Mouse (Mus musculus): ENCODE data around the gene Prl3d3. TPM values are rescaled to one million over a fixed set of nuclear protein-coding genes. Genes with fewer than 3 reads are reported as not detected.
"Not testable (repeated sequence)": the region's sequence is repeated elsewhere in the genome, so short reads cannot be mapped to it uniquely, and the experiment has no call there.

Gene Prl3d3
- polyA plus RNA-seq (2014; fragmentation: Nextera tagmentation; extraction: Ambion mirVana), result not detected in 2 replicates

DNA sequence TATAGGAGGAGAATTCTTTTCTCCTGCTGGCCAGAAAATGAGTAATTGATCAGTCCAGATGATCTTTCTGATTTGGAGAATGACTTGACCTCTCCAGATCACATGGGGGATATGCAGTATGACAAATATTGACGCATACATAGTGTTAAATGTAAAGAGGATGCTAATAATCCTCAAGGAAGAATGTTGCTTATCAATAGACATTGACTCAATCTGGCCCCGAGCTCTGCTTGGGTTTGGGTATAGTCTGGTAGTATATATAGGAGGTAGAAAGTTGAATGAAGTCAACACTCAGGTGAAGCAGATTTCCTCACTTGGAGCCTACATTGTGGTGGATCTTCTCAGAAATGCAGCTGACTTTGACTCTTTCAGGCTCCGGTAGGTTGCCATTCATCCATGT lies at the start of gene Prl3d3:
Gene Prl3d3 (plus strand): TSS at position 301 of the 400 bp plus-strand sequence.
- not testable (repeated sequence) for H3K36me3 ChIP-seq (ENCODE audit: control insufficient read depth, insufficient read depth, low read length); H3K4me2 ChIP-seq (ENCODE audit: low read length); ATAC-seq; H3K9me3 ChIP-seq (replicated peaks; ENCODE audit: control insufficient read depth, low read length); H3K27ac ChIP-seq (ENCODE audit: low read depth, low read length); H3K9ac ChIP-seq (ENCODE audit: low read length); H3K27me3 ChIP-seq (replicated peaks; ENCODE audit: control insufficient read depth, insufficient read depth, low read length); H3K4me3 ChIP-seq (ENCODE audit: low read depth, low read length); H3K4me1 ChIP-seq (ENCODE audit: control insufficient read depth, insufficient read depth, low read length); DNase-seq (ENCODE audit: low spot score)
- 89% methylated on average over 2 of the region's 3 CpGs for WGBS

DNA sequence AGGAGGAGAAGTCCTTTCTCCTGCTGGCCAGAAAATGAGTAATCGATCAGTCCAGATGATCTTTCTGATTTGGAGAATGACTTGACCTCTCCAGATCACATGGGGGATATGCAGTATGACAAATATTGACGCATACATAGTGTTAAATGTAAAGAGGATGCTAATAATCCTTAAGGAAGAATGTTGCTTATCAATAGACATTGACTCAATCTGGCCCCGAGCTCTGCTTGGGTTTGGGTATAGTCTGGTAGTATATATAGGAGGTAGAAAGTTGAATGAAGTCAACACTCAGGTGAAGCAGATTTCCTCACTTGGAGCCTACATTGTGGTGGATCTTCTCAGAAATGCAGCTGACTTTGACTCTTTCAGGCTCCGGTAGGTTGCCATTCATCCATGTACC lies 35.2 kb upstream of the Prl3d3 start, which contains the start of gene Prl3d2:
Gene Prl3d2 (plus strand): TSS at position 301 of the 400 bp plus-strand sequence.
- H3K36me3 ChIP-seq (ENCODE audit: control insufficient read depth, insufficient read depth, low read length); H3K4me1 ChIP-seq (ENCODE audit: control insufficient read depth, insufficient read depth, low read length); H3K27me3 ChIP-seq (replicated peaks; ENCODE audit: control insufficient read depth, insufficient read depth, low read length); H3K4me3 ChIP-seq (ENCODE audit: low read depth, low read length); DNase-seq (ENCODE audit: low spot score); H3K4me2 ChIP-seq (ENCODE audit: low read length); ATAC-seq; H3K9me3 ChIP-seq (replicated peaks; ENCODE audit: control insufficient read depth, low read length); H3K27ac ChIP-seq (ENCODE audit: low read depth, low read length); H3K9ac ChIP-seq (ENCODE audit: low read length): not testable (repeated sequence)
- WGBS, result 81% methylated on average over 3 of the region's 4 CpGs

GRCm38 (mm10) chr13:27148264-27148663 lies 8.3 kb upstream of the Prl3d3 start:
- Histone ChIP-seq H3K9ac (ENCODE audit: low read length) (no peak overlapping the region), H3K27ac (ENCODE audit: low read depth, low read length) (no peak overlapping the region), H3K4me1 (ENCODE audit: control insufficient read depth, insufficient read depth, low read length) (no peaks in the 10 kb centered on the region), H3K4me3 (ENCODE audit: low read depth, low read length) (no peak overlapping the region), H3K9me3 (replicated peaks; ENCODE audit: control insufficient read depth, low read length) (no peaks in the 10 kb centered on the region), H3K4me2 (ENCODE audit: low read length) (no peak overlapping the region), H3K27me3 (replicated peaks; ENCODE audit: control insufficient read depth, insufficient read depth, low read length) (no peaks in the 10 kb centered on the region), H3K36me3 (ENCODE audit: control insufficient read depth, insufficient read depth, low read length) (no peaks in the 10 kb centered on the region)
- ATAC-seq (no peak), DNase-seq (ENCODE audit: low spot score) (no peak)
- 63% methylated on average over 1 of the region's 1 CpGs for WGBS

GRCm38 (mm10) chr13:27196359-27196758 lies 39.8 kb downstream of the Prl3d3 start, which contains the start of gene Prl3c1:
Gene Prl3c1, plus strand, starts transcription at chr13:27196659.
- no peak for DNase-seq (ENCODE audit: low spot score)
- 88% methylated on average over 1 of the region's 1 CpGs for WGBS
- Histone ChIP-seq H3K9me3 (replicated peaks; ENCODE audit: control insufficient read depth, low read length) (no peaks in the 10 kb centered on the region), H3K27ac (ENCODE audit: low read depth, low read length) (no peak within 1 kb of the TSS), H3K27me3 (replicated peaks; ENCODE audit: control insufficient read depth, insufficient read depth, low read length) (no peaks in the 10 kb centered on the region), H3K4me1 (ENCODE audit: control insufficient read depth, insufficient read depth, low read length) (no peaks in the 10 kb centered on the region), H3K9ac (ENCODE audit: low read length) (no peak within 1 kb of the TSS), H3K4me3 (ENCODE audit: low read depth, low read length) (no peak within 1 kb of the TSS), H3K36me3 (ENCODE audit: control insufficient read depth, insufficient read depth, low read length) (no peaks in the 10 kb centered on the region), H3K4me2 (ENCODE audit: low read length) (no peak within 1 kb of the TSS)
- no peak for ATAC-seq

Other genes with a start within 250 kb of the Prl3d3 start
- not detected in 2 replicates for gene Prl, start 99.2 kb upstream of the Prl3d3 start, polyA plus RNA-seq (2014; fragmentation: Nextera tagmentation; extraction: Ambion mirVana)
- not detected in 2 replicates for gene Prl3d1, start 62.6 kb upstream of the Prl3d3 start, polyA plus RNA-seq (2014; fragmentation: Nextera tagmentation; extraction: Ambion mirVana)
- not detected in 2 replicates for gene Prl3d2, start 35.1 kb upstream of the Prl3d3 start, polyA plus RNA-seq (2014; fragmentation: Nextera tagmentation; extraction: Ambion mirVana)
- not detected in 2 replicates for gene Prl3c1, start 39.9 kb downstream of the Prl3d3 start, polyA plus RNA-seq (2014; fragmentation: Nextera tagmentation; extraction: Ambion mirVana)
- gene Prl3b1, start 85.1 kb downstream of the Prl3d3 start, polyA plus RNA-seq (2014; fragmentation: Nextera tagmentation; extraction: Ambion mirVana), result not detected in 2 replicates
- gene Prl3a1, start 102.6 kb downstream of the Prl3d3 start, polyA plus RNA-seq (2014; fragmentation: Nextera tagmentation; extraction: Ambion mirVana), result not detected in 2 replicates
- not detected in 2 replicates for gene Prl6a1, start 155.8 kb downstream of the Prl3d3 start, polyA plus RNA-seq (2014; fragmentation: Nextera tagmentation; extraction: Ambion mirVana)
- not detected in 2 replicates for gene Prl8a2, start 188.9 kb downstream of the Prl3d3 start, polyA plus RNA-seq (2014; fragmentation: Nextera tagmentation; extraction: Ambion mirVana)
- gene Prl2b1, start 234.1 kb downstream of the Prl3d3 start, polyA plus RNA-seq (2014; fragmentation: Nextera tagmentation; extraction: Ambion mirVana), result not detected in 2 replicates